Comparison of ENCODE assay signal across 8 mouse cellular contexts in genomic region chr16:74900835-74901234, GRCm38 (mm10).
A peak's percentile ranks its signal among the peaks of the same experiment; 100 is the strongest.
DNase-seq lines count a peak whose midpoint lies in the region; ATAC-seq and TF ChIP-seq lines count a peak whose summit lies in the region.

No protein-coding gene starts in this region.

- no peak overlapping the region for H3K27ac ChIP-seq in forebrain, postnatal 0 days (ENCODE audit: low read depth, low read length)
- no peak overlapping the region for H3K27ac ChIP-seq in limb, embryonic 14.5 days (replicated peaks; ENCODE audit: low read depth, low read length)
- H3K27ac ChIP-seq in intestine, embryonic 16.5 days (ENCODE audit: low read length): no peak overlapping the region

- H3K9ac ChIP-seq in forebrain, postnatal 0 days: no peak overlapping the region
- H3K9ac ChIP-seq in limb, embryonic 14.5 days (ENCODE audit: low read depth, low read length, severe bottlenecking): no peak overlapping the region
- no peak overlapping the region for H3K9ac ChIP-seq in intestine, embryonic 16.5 days (ENCODE audit: low read depth, low read length)

- ATAC-seq in forebrain, postnatal 0 days: peak; percentile 82
- ATAC-seq in limb, embryonic 14.5 days (ENCODE audit: low FRiP score, low read depth): no peak
- ATAC-seq in intestine, embryonic 16.5 days: no peak

- DNase-seq in adrenal gland, postnatal 10 days: peak; percentile 9
- no peak for DNase-seq in adrenal gland, adult 8-10 months
- DNase-seq in left cerebral cortex, adult 18-20 months (ENCODE audit: low spot score in 2 of 2): peak; percentile 43 to 51
- no peak for DNase-seq in left cerebral cortex, adult 11 months (ENCODE audit: low spot score)
- peak; percentile 60 for DNase-seq in forebrain, postnatal 0 days
- DNase-seq in limb, embryonic 14.5 days (ENCODE audit: low spot score): peak; percentile 45
- no peak for DNase-seq in adrenal gland, postnatal 4 days (ENCODE audit: low spot score in 2 of 2)

- H3K4me3 ChIP-seq in forebrain, postnatal 0 days (ENCODE audit: low read depth, low read length): no peak overlapping the region
- H3K4me3 ChIP-seq in limb, embryonic 14.5 days (replicated peaks; ENCODE audit: low read length): no peak overlapping the region
- H3K4me3 ChIP-seq in intestine, embryonic 16.5 days (ENCODE audit: low read length): no peak overlapping the region

- no peak for TF ChIP-seq POLR2A in limb, embryonic 14.5 days (IDR thresholded peaks at IDR 0.05; ENCODE audit: borderline replicate concordance, extremely low read depth, insufficient read depth, insufficient read length)

- no peaks in the 10 kb centered on the region for H3K9me3 ChIP-seq in forebrain, postnatal 0 days (ENCODE audit: low read length)
- H3K9me3 ChIP-seq in limb, embryonic 14.5 days (ENCODE audit: control insufficient read depth, low read length): no peaks in the 10 kb centered on the region
- H3K9me3 ChIP-seq in intestine, embryonic 16.5 days (ENCODE audit: control insufficient read depth, low read length): no peaks in the 10 kb centered on the region

- no peaks in the 10 kb centered on the region for H3K27me3 ChIP-seq in forebrain, postnatal 0 days (ENCODE audit: insufficient read depth, low read length)
- no peaks in the 10 kb centered on the region for H3K27me3 ChIP-seq in limb, embryonic 14.5 days (ENCODE audit: control insufficient read depth, insufficient read depth, low read length)
- H3K27me3 ChIP-seq in intestine, embryonic 16.5 days (replicated peaks; ENCODE audit: control insufficient read depth, insufficient read depth, low read length): no peaks in the 10 kb centered on the region

- 28% methylated on average over 7 of the region's 7 CpGs for WGBS in forebrain, postnatal 0 days
- 47% methylated on average over 7 of the region's 7 CpGs for WGBS in limb, embryonic 14.5 days
- 42% methylated on average over 7 of the region's 7 CpGs for WGBS in intestine, embryonic 16.5 days

- H3K4me1 ChIP-seq in forebrain, postnatal 0 days (ENCODE audit: insufficient read depth): no peaks in the 10 kb centered on the region
- 0 out of 2 replicates have a peak, but pooled peaks cover 3% of the 10 kb centered on the region for H3K4me1 ChIP-seq in limb, embryonic 14.5 days (ENCODE audit: control insufficient read depth, insufficient read depth, low read length)
- H3K4me1 ChIP-seq in intestine, embryonic 16.5 days (ENCODE audit: control insufficient read depth, insufficient read depth, low read length): no peaks in the 10 kb centered on the region

- 0 out of 2 replicates have a peak overlapping the region, but pooled peaks have one; percentile 10 for H3K4me2 ChIP-seq in forebrain, postnatal 0 days (ENCODE audit: low read depth)
- H3K4me2 ChIP-seq in limb, embryonic 14.5 days (replicated peaks; ENCODE audit: low read depth, low read length, severe bottlenecking): no peak overlapping the region
- no peak overlapping the region for H3K4me2 ChIP-seq in intestine, embryonic 16.5 days (ENCODE audit: low read depth, low read length)

- TF ChIP-seq CTCF in forebrain, postnatal 0 days (IDR thresholded peaks at IDR 0.05; ENCODE audit: low read depth): no peak

- H3K36me3 ChIP-seq in forebrain, postnatal 0 days (ENCODE audit: insufficient read depth): no peaks in the 10 kb centered on the region
- no peaks in the 10 kb centered on the region for H3K36me3 ChIP-seq in limb, embryonic 14.5 days (ENCODE audit: control insufficient read depth, insufficient read depth, low read length)
- no peaks in the 10 kb centered on the region for H3K36me3 ChIP-seq in intestine, embryonic 16.5 days (ENCODE audit: control insufficient read depth, insufficient read depth, low read length)

Comparison
In these comparisons a context has a peak if more than half of its experiments do, and no peak if none do; other contexts are left out.
1. DNase-seq: peak in adrenal gland, postnatal 10 days (single experiment), left cerebral cortex, adult 18-20 months (2 of 2), forebrain, postnatal 0 days (single experiment) and limb, embryonic 14.5 days (single experiment); none in adrenal gland, adult 8-10 months (single experiment), left cerebral cortex, adult 11 months (single experiment) and adrenal gland, postnatal 4 days (0 of 2).